Mouse (Mus musculus) bone marrow macrophage, adult 2 months (primary cell): ENCODE results near the gene Tspo. TPM values are rescaled to one million over a fixed set of nuclear protein-coding genes. Genes with fewer than 3 reads are reported as not detected.

Source experiments
- H3K27ac ChIP-seq: 2 replicates; pipeline ENCODE4 v1.5.1; 2012; ENCODE audit warnings: low read depth, low read length; ENCODE audit not compliant: insufficient read depth
- H3K4me1 ChIP-seq: 2 replicates; pipeline ENCODE4 v1.6.1; 2012; ENCODE audit warnings: low read length; ENCODE audit not compliant: control insufficient read depth, insufficient read depth
- H3K4me3 ChIP-seq: 2 replicates; pipeline ENCODE4 v1.5.1; 2012; ENCODE audit warnings: mild to moderate bottlenecking, low read length, moderate library complexity; ENCODE audit not compliant: insufficient read depth
- CTCF ChIP-seq: IDR thresholded peaks from 2 replicates; pipeline ENCODE4 v1.5.1; 2012; ENCODE audit warnings: low read depth, mild to moderate bottlenecking, low read length, moderate library complexity
- POLR2A ChIP-seq: IDR thresholded peaks from 2 replicates; pipeline ENCODE4 v1.6.1; 2012; ENCODE audit warnings: mild to moderate bottlenecking, low read depth, low read length, borderline replicate concordance
- polyA plus RNA-seq: library from polyadenylated mRNA; stranded (reverse); fragments of >200 nt; gene quantifications from 2 replicates; pipeline ENCODE4 v1.2.4, GENCODE M21; 2012; ENCODE audit not compliant: missing spikeins, insufficient read depth, insufficient read length

Gene Tspo
- polyA plus RNA-seq, 1 experiment, result 204 TPM

DNA sequence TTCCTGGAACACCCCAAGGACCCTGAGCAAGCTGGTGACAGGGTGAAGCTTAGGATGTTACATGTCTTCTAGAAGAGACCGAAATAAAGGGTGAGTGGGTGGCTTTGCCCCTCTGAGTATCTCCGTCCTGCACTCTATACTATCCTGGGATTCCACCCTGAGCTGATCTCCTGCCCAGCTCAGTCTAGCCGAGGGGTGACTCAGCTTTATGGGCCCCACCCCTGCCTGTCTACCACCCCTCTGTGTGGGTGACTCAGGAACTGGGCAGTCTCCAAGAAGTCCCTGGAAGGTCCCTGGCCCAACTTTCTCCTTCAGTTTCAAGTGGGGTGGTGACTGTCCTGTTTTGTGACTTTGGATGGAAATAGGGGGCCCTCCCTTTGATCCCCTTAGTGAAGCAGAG, 2.0 kb downstream of the Tspo start:
- TF ChIP-seq POLR2A (no peak), CTCF (no peak)
- H3K4me3 ChIP-seq, result no peak overlapping the region; the same call in 1 of the 2 replicates
- H3K27ac ChIP-seq, result peak overlapping the region; percentile 13; the same call in 1 of the 2 replicates
- peaks cover 41% of the 10 kb centered on the region for H3K4me1 ChIP-seq

DNA sequence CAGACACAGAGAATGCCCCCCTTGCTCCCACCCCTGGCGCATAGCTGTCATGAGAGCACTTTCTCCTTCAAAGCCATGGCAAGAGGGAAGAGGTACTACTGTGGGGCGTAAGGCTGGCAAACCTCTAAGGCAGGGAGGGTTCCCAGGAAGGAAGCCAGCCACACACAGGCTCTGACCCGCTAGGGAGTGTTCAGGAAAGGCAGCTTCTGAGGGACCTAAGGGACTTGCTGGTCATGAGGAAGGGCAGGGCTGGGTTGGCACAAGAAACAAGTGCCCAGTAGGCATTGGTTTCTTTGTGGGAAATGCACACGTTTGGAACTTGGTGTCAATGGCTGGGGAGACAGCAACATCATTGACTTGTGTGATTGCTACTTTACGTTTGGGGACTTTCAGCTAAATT, 2.6 kb downstream of the Tspo start:
- no peak for TF ChIP-seq POLR2A
- TF ChIP-seq CTCF, result no peak
- H3K4me3 ChIP-seq, result no peak overlapping the region
- no peak overlapping the region for H3K27ac ChIP-seq
- peaks cover 41% of the 10 kb centered on the region for H3K4me1 ChIP-seq

DNA sequence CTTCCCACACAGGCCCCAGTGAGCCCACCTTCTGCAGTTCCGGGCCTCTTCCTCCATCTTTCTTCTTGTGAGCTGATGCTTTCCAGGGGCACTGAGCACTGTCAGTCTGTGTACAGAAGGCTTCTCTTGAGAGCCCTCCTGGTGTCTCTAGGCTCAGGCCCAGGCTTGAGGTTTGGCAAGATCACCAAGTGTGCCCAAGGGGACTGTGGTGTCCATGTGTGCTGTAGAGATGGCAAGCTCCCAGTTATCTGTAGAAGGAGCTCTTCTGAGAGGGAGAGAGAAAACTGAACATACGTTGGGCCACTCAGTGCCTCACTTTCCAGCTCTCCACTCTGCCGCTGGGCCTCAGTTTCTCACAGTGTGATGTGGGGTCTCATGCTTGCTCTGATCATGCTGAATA, 4.3 kb downstream of the Tspo start:
- Histone ChIP-seq H3K27ac (no peak overlapping the region), H3K4me1 (peaks cover 27% of the 10 kb centered on the region), H3K4me3 (no peak overlapping the region)
- TF ChIP-seq POLR2A (no peak), CTCF (no peak)

GRCm38 (mm10) chr15:83568544-83568943, 5.2 kb downstream of the Tspo start:
- Histone ChIP-seq H3K4me3 (no peak overlapping the region), H3K27ac (no peak overlapping the region), H3K4me1 (peaks cover 27% of the 10 kb centered on the region)
- TF ChIP-seq POLR2A, result no peak
- TF ChIP-seq CTCF, result no peak

DNA sequence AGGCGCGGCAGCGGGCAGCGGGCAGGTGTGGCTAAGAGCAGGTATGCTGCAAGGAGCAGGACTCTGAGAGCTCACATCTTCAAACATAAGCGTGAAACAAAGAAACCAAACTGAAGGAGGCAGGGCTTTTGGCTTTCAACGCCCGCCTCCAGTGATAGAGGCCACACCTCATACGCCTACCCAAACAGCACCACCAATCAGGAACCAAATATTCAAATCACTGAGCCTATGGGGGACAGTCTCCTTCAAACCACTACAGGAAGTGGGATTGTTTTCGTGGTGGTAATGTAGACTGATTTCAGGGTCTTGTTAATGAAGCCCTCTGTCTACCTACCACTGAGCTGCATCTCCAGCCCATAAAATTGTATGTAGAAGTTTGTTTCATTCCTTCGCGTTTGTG, 6.3 kb downstream of the Tspo start:
- Histone ChIP-seq H3K27ac (no peak overlapping the region), H3K4me1 (peaks cover 25% of the 10 kb centered on the region), H3K4me3 (no peak overlapping the region)
- TF ChIP-seq CTCF (no peak), POLR2A (no peak)

- no peak overlapping the region for H3K27ac ChIP-seq
- TF ChIP-seq CTCF (peak; percentile 23; the same call in 1 of the 2 replicates), POLR2A (no peak)
- H3K4me3 ChIP-seq, result no peak overlapping the region
- H3K4me1 ChIP-seq, result peaks cover 17% of the 10 kb centered on the region
Measured at GRCm38 (mm10) chr15:83570641-83571040, 7.2 kb downstream of the Tspo start.

DNA sequence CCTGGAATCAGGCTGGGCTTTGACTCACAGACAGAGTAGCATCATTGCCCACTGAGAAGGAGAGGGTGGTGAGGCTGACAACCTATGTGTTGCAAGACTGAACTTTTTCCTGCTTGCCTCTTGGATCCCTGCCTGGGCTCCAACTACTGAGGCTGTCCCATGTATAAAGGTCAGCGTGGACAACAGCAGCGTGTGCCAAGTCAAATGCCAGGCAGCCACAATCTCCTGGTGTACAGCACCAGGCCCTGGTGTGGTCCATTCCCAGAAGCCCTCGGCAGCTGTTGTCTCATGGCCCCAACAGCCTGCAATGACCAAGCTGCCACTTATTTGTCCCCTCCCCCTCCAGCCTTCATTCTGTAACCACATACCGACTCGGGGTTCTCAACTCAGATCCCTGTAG, 8.2 kb downstream of the Tspo start:
- peaks cover 8% of the 10 kb centered on the region for H3K4me1 ChIP-seq
- no peak overlapping the region for H3K4me3 ChIP-seq
- H3K27ac ChIP-seq, result no peak overlapping the region
- no peak for TF ChIP-seq CTCF
- no peak for TF ChIP-seq POLR2A

DNA sequence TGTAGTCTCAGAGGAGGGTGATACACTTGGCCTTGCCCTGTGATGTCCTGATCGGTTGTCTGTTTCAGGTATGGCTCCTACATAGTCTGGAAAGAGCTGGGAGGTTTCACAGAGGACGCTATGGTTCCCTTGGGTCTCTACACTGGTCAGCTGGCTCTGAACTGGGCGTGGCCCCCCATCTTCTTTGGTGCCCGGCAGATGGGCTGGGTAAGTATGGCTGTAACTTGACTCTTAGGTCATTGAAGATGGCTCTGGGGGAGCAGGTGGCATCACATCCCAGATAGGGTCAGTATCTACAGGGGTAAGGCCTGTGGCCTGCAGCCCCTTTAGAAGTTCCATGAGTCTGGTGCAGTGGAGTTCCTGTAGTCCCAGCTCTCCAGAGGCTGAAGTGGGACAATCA, 8.7 kb downstream of the Tspo start:
- Histone ChIP-seq H3K27ac (no peak overlapping the region), H3K4me3 (no peak overlapping the region), H3K4me1 (peaks cover 4% of the 10 kb centered on the region)
- TF ChIP-seq CTCF (no peak), POLR2A (no peak)

GRCm38 (mm10) chr15:83573606-83574005, 10.2 kb downstream of the Tspo start:
- no peak for TF ChIP-seq CTCF
- H3K4me1 ChIP-seq, result 0 out of 2 replicates have a peak, but pooled peaks cover 2% of the 10 kb centered on the region
- H3K27ac ChIP-seq, result no peak overlapping the region
- no peak overlapping the region for H3K4me3 ChIP-seq

DNA sequence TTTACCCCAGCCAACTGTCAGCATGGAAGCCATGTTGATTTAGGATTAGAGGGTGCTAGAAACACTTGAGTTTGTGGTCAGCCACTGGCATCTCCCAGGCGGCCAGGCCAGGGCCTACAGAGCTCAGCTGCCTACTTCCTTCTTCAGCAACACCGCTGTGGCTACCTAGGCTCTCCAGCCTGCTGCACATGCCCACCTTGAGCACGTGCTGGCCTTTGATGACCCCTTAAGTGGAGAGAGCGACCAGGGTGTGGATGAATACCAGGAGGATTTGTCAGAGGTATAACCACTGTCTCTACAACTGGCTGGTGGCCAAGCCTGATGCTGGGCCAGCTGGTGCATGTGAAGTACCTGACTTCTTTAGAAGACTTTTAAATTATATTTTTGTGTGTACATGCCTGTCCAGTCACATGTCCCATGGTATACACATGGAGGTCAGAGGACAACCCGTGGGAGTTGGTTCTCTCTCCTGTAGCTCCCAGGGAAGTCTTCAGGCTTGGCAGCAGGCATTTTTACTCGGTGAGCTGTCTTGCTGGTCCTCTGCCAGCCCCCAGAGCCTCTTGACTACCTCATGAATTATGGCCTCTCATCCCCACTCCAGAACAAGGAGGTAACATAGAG, 11.4 kb downstream of the Tspo start:
- no peak overlapping the region for H3K4me3 ChIP-seq
- H3K27ac ChIP-seq, result no peak overlapping the region
- no peaks in the 10 kb centered on the region for H3K4me1 ChIP-seq
- TF ChIP-seq POLR2A (no peak), CTCF (no peak)

GRCm38 (mm10) chr15:83575543-83575942, 12.2 kb downstream of the Tspo start:
- H3K4me1 ChIP-seq, result no peaks in the 10 kb centered on the region
- H3K4me3 ChIP-seq, result no peak overlapping the region
- no peak for TF ChIP-seq POLR2A
- no peak for TF ChIP-seq CTCF
- no peak overlapping the region for H3K27ac ChIP-seq
